Mouse (Mus musculus) bone marrow macrophage, adult 2 months (primary cell): Measurements from ENCODE around the gene Pex1.

Source experiments
- CTCF ChIP-seq: IDR thresholded peaks from 2 replicates; pipeline ENCODE4 v1.5.1; 2012; ENCODE audit warnings: low read depth, mild to moderate bottlenecking, low read length, moderate library complexity
- POLR2A ChIP-seq: IDR thresholded peaks from 2 replicates; pipeline ENCODE4 v1.6.1; 2012; ENCODE audit warnings: mild to moderate bottlenecking, low read depth, low read length, borderline replicate concordance

DNA sequence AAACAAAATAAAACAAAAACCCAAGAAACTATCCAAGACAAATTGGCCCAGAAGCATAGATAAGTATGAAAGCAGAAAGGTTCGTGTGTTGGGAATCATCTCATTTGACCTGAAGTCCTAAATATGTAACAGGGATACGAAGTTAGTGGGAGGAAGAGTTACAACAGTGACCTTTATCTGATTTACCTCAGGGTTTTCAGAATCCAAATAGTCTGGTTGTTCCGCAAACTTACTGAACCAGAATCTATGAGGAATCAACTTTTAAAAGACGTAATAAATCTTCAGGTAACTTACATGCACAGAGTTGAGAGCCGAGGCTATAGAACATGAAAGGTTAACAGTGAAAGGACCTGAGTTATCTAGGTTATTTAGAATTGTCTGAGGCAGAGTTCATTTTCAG is 2.9 kb downstream of the Pex1 start:
- TF ChIP-seq CTCF, result no peak
- TF ChIP-seq POLR2A, result no peak
